Mouse (Mus musculus) MEL (cell line): ENCODE measurements at regions not wholly inside any gene's neighbourhood (a gene's known extent, or its start where the extent isn't known, plus 50 kb on each side); places are given as distances from the start of the nearest gene placed in this dataset.

Experiments used
- DNase-seq: peaks from one replicate; pipeline ENCODE4 v3.0.0; 2011; ENCODE audit warnings: low read depth, low spot score
- H3K27ac ChIP-seq: 2 replicates; pipeline ENCODE4 v1.5.1; 2012; ENCODE audit warnings: low read depth, mild to moderate bottlenecking, control low read depth, low read length, moderate library complexity; ENCODE audit not compliant: control insufficient read depth
- H3K27me3 ChIP-seq, 2 experiments: fragments of 150-350 bp in 1 of 2; sonication (generic) in 1 of 2; 2 replicates each; pipeline ENCODE4 v1.6.1; 2012; ENCODE audit warnings: low read length in 2 of 2, mild to moderate bottlenecking in 2 of 2, improper control_type of control experiment in 1 of 2, moderate library complexity in 1 of 2; ENCODE audit not compliant: insufficient read depth in 2 of 2, control insufficient read depth in 1 of 2
- H3K36me3 ChIP-seq, 2 experiments: 2 replicates each; pipeline ENCODE4 v1.6.1; 2012 to 2014; ENCODE audit warnings: low read length in 2 of 2, improper control_type of control experiment in 1 of 2, inconsistent platforms in 1 of 2, mild to moderate bottlenecking in 1 of 2; ENCODE audit not compliant: insufficient read depth in 2 of 2, control insufficient read depth in 1 of 2
- H3K4me1 ChIP-seq, 2 experiments: fragments of 150-350 bp in 1 of 2; sonication (generic) in 1 of 2; 2 replicates each; pipeline ENCODE4 v1.6.1; 2012; ENCODE audit warnings: low read length in 2 of 2, improper control_type of control experiment in 1 of 2, mild to moderate bottlenecking in 1 of 2; ENCODE audit not compliant: insufficient read depth in 2 of 2, control insufficient read depth in 1 of 2
- H3K4me3 ChIP-seq, 2 experiments: fragments of 150-350 bp in 1 of 2; sonication (generic) in 1 of 2; 2 replicates each; pipeline ENCODE4 v1.5.1; 2012; ENCODE audit warnings: low read depth in 2 of 2, low read length in 2 of 2, mild to moderate bottlenecking in 2 of 2, moderate library complexity in 2 of 2, control low read depth in 1 of 2, improper control_type of control experiment in 1 of 2; ENCODE audit not compliant: control insufficient read depth in 1 of 2, insufficient read depth in 1 of 2
- H3K79me2 ChIP-seq: 2 replicates; pipeline ENCODE4 v1.6.1; 2012; ENCODE audit warnings: mild to moderate bottlenecking, low read length, moderate library complexity; ENCODE audit not compliant: control insufficient read depth, poor library complexity, insufficient read depth
- H3K9ac ChIP-seq: 2 replicates; pipeline ENCODE4 v1.6.1; 2012; ENCODE audit warnings: low read depth, mild to moderate bottlenecking, control low read depth, low read length, moderate library complexity; ENCODE audit not compliant: control insufficient read depth, poor library complexity, severe bottlenecking
- H3K9me3 ChIP-seq: fragments of 150-350 bp; sonication (generic); replicated peaks from 2 replicates; pipeline ENCODE4 v1.6.1; 2012; ENCODE audit warnings: mild to moderate bottlenecking, low read length, improper control_type of control experiment, moderate library complexity; ENCODE audit not compliant: insufficient read depth
- BHLHE40 ChIP-seq: IDR thresholded peaks from 2 replicates; pipeline ENCODE4 v1.6.1; 2012; ENCODE audit warnings: low read depth, mild to moderate bottlenecking, inconsistent platforms, low read length, improper control_type of control experiment, borderline replicate concordance
- CHD1 ChIP-seq: IDR thresholded peaks from 2 replicates; pipeline ENCODE4 v1.6.1; 2012; ENCODE audit warnings: low read depth, mild to moderate bottlenecking, inconsistent platforms, low read length, improper control_type of control experiment
- ELF1 ChIP-seq: IDR thresholded peaks from 2 replicates; pipeline ENCODE4 v1.6.1; 2014; ENCODE audit warnings: low read depth, mild to moderate bottlenecking, inconsistent platforms, low read length, improper control_type of control experiment, moderate library complexity
- EP300 ChIP-seq, 2 experiments: IDR thresholded peaks; 2 replicates each; pipeline ENCODE4 v1.6.1; 2011; ENCODE audit warnings: improper control_type of control experiment in 2 of 2, low read length in 2 of 2, low read depth in 1 of 2, mild to moderate bottlenecking in 1 of 2
- ETS1 ChIP-seq: IDR thresholded peaks from 2 replicates; pipeline ENCODE4 v1.6.1; 2012; ENCODE audit warnings: low read depth, mild to moderate bottlenecking, inconsistent platforms, low read length, improper control_type of control experiment, moderate library complexity
- GATA1 ChIP-seq: IDR thresholded peaks from 2 replicates; pipeline ENCODE4 v1.6.1; 2011; ENCODE audit warnings: low read depth, low read length, improper control_type of control experiment
- HCFC1 ChIP-seq: IDR thresholded peaks from 2 replicates; pipeline ENCODE4 v1.6.1; 2012; ENCODE audit warnings: low read depth, mild to moderate bottlenecking, inconsistent platforms, low read length, improper control_type of control experiment, moderate library complexity
- JUND ChIP-seq: IDR thresholded peaks from 2 replicates; pipeline ENCODE4 v1.6.1; 2011; ENCODE audit warnings: low read depth, mild to moderate bottlenecking, improper control_type of control experiment, low read length
- MAFK ChIP-seq: IDR thresholded peaks from 2 replicates; pipeline ENCODE4 v1.6.1; 2011; ENCODE audit warnings: low read depth, mild to moderate bottlenecking, low read length, improper control_type of control experiment, borderline replicate concordance
- MAZ ChIP-seq: IDR thresholded peaks from 2 replicates; pipeline ENCODE4 v1.6.1; 2012; ENCODE audit warnings: low read depth, mild to moderate bottlenecking, inconsistent platforms, low read length, improper control_type of control experiment
- MEF2A ChIP-seq: IDR thresholded peaks from 2 replicates; pipeline ENCODE4 v1.6.1; 2014; ENCODE audit warnings: low read depth, mild to moderate bottlenecking, inconsistent platforms, low read length, improper control_type of control experiment; ENCODE audit not compliant: poor library complexity, insufficient replicate concordance, severe bottlenecking; ENCODE audit errors: extremely low read depth
- MXI1 ChIP-seq: IDR thresholded peaks from 2 replicates; pipeline ENCODE4 v1.6.1; 2011; ENCODE audit warnings: mild to moderate bottlenecking, low read depth, low read length, improper control_type of control experiment
- MYB ChIP-seq: IDR thresholded peaks from 2 replicates; pipeline ENCODE4 v1.6.1; 2011; ENCODE audit warnings: mild to moderate bottlenecking, low read depth, low read length, improper control_type of control experiment
- NELFE ChIP-seq: IDR thresholded peaks from 2 replicates; pipeline ENCODE4 v1.6.1; 2011; ENCODE audit warnings: low read depth, low read length, improper control_type of control experiment
- NRF1 ChIP-seq: IDR thresholded peaks from 2 replicates; pipeline ENCODE4 v1.6.1; 2014; ENCODE audit warnings: low read depth, mild to moderate bottlenecking, inconsistent platforms, low read length, improper control_type of control experiment, moderate library complexity; ENCODE audit not compliant: poor library complexity, insufficient read depth, severe bottlenecking
- POLR2A ChIP-seq, 2 experiments: IDR thresholded peaks; 2 replicates each; pipeline ENCODE4 v1.6.1; 2011 to 2012; ENCODE audit warnings: low read length in 2 of 2, mild to moderate bottlenecking in 2 of 2, control low read depth in 1 of 2, improper control_type of control experiment in 1 of 2, low read depth in 1 of 2, moderate library complexity in 1 of 2; ENCODE audit not compliant: control insufficient read depth in 1 of 2, insufficient read depth in 1 of 2, poor library complexity in 1 of 2
- POLR2AphosphoS5 ChIP-seq: IDR thresholded peaks from 2 replicates; pipeline ENCODE4 v1.6.1; 2012; ENCODE audit warnings: low read depth, borderline replicate concordance, mild to moderate bottlenecking, inconsistent platforms, low read length, moderate library complexity, mixed read lengths
- SIN3A ChIP-seq: IDR thresholded peaks from 2 replicates; pipeline ENCODE4 v1.6.1; 2012; ENCODE audit warnings: low read length, improper control_type of control experiment, inconsistent platforms
- SMC3 ChIP-seq: IDR thresholded peaks from 2 replicates; pipeline ENCODE4 v1.6.1; 2011; ENCODE audit warnings: low read depth, low read length, improper control_type of control experiment
- TBP ChIP-seq: IDR thresholded peaks from 2 replicates; pipeline ENCODE4 v1.8.0; 2011; ENCODE audit warnings: low read depth, low read length, improper control_type of control experiment
- TCF12 ChIP-seq: IDR thresholded peaks from 2 replicates; pipeline ENCODE4 v1.6.1; 2014; ENCODE audit warnings: low read depth, mild to moderate bottlenecking, inconsistent platforms, low read length, improper control_type of control experiment, moderate library complexity
- ZKSCAN1 ChIP-seq: IDR thresholded peaks from 2 replicates; pipeline ENCODE4 v1.6.1; 2012; ENCODE audit warnings: low read depth, mild to moderate bottlenecking, inconsistent platforms, low read length, improper control_type of control experiment, moderate library complexity
- ZMIZ1 ChIP-seq: IDR thresholded peaks from 2 replicates; pipeline ENCODE4 v1.6.1; 2012; ENCODE audit warnings: low read depth, mild to moderate bottlenecking, inconsistent platforms, low read length, improper control_type of control experiment, moderate library complexity

DNA sequence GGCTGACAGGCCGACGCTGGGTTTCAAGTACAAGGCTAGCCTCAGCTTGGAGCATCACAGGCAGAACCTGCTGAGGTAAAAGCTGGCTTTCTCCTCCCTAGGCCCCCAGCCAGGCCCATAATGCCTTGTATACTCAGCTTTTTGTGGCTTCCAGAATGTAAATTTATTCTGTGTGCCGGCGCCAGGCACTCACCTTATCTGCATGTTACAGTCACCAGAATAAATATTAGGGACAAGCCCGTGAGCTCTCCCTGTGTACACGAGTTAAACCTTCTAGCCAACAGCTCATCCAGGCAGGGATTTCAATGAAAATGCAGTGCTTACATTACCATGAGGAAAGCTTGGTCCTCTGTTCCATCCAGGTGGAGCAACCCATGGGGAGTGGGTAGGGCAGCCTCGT lies 325.3 kb downstream of the Ptpru start:
- H3K4me1 ChIP-seq = no peaks in the 10 kb centered on the region
- no peaks in the 10 kb centered on the region for H3K9me3 ChIP-seq
- no peak for DNase-seq
- H3K4me3 ChIP-seq = no peak overlapping the region
- H3K9ac ChIP-seq = no peak overlapping the region
- H3K27ac ChIP-seq = no peak overlapping the region
- H3K27me3 ChIP-seq = no peaks in the 10 kb centered on the region
- H3K79me2 ChIP-seq = no peaks in the 10 kb centered on the region
- TF ChIP-seq POLR2AphosphoS5 (no peak), POLR2A (IDR thresholded peaks at IDR 0.05; ENCODE audit: control insufficient read depth in 1 of 2, insufficient read depth in 1 of 2, low read depth in 1 of 2, low read length in 2 of 2, poor library complexity in 1 of 2) (no peak), MAZ (no peak), MEF2A (no peak), BHLHE40 (no peak), SIN3A (no peak), HCFC1 (no peak), EP300 (IDR thresholded peaks at IDR 0.05; ENCODE audit: low read depth in 1 of 2, low read length in 2 of 2) (no peak), ETS1 (no peak), CHD1 (no peak), NRF1 (no peak), NELFE (no peak), MXI1 (no peak), ZMIZ1 (no peak), ZKSCAN1 (no peak), MAFK (no peak), GATA1 (no peak), MYB (no peak), ELF1 (no peak), TBP (no peak)
- TF ChIP-seq, all 39 proteins: peak for 0
- H3K36me3 ChIP-seq = no peaks in the 10 kb centered on the region

DNA sequence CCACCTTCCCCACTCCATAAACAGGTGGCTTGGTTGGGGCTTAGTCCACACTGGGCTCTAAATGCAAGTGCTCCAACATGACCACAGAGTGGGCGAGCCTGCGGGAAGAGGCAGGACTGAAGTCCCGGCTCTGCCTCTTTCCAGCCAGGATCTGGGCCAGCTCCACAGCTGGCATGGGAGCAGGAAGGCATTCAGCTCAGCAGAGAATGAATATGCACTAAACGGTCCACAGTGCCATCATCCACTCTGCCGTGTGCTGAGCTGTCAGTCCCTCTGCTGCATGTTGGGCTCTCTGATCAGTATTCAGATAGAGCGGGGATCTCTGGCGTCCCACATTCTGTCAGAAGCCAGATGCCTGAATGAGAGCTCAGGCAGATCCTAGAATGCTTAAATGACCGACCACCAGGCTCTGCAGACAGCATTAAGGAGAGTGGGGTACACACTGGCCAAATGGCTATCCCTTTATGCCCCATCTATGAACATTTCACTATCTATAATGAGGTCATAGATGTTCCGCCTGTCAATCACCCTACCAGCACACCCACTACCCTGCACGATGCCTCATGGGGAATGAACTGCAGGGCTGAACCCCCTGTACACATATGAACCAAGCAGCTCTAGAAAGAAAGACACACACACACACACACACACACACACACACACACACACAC lies 317.3 kb downstream of the Ptpru start:
- Histone ChIP-seq H3K9ac (no peak overlapping the region), H3K4me1 (no peaks in the 10 kb centered on the region), H3K79me2 (no peaks in the 10 kb centered on the region), H3K9me3 (no peaks in the 10 kb centered on the region), H3K27me3 (no peaks in the 10 kb centered on the region), H3K36me3 (no peaks in the 10 kb centered on the region), H3K4me3 (no peak overlapping the region), H3K27ac (no peak overlapping the region)
- TF ChIP-seq JUND (no peak), MXI1 (no peak), TCF12 (no peak), SMC3 (no peak), EP300 (IDR thresholded peaks at IDR 0.05; ENCODE audit: low read depth in 1 of 2, low read length in 2 of 2) (no peak)
- no peak for DNase-seq
